Mouse (Mus musculus): ENCODE results near the gene Slc22a14. TPM values are rescaled to one million over a fixed set of nuclear protein-coding genes. Genes with fewer than 3 reads are reported as not detected.
A peak's percentile ranks its signal among the peaks of the same experiment; 100 is the strongest.

The Slc22a14 gene
- polyA plus RNA-seq, 1 experiment, result 379 TPM

DNA sequence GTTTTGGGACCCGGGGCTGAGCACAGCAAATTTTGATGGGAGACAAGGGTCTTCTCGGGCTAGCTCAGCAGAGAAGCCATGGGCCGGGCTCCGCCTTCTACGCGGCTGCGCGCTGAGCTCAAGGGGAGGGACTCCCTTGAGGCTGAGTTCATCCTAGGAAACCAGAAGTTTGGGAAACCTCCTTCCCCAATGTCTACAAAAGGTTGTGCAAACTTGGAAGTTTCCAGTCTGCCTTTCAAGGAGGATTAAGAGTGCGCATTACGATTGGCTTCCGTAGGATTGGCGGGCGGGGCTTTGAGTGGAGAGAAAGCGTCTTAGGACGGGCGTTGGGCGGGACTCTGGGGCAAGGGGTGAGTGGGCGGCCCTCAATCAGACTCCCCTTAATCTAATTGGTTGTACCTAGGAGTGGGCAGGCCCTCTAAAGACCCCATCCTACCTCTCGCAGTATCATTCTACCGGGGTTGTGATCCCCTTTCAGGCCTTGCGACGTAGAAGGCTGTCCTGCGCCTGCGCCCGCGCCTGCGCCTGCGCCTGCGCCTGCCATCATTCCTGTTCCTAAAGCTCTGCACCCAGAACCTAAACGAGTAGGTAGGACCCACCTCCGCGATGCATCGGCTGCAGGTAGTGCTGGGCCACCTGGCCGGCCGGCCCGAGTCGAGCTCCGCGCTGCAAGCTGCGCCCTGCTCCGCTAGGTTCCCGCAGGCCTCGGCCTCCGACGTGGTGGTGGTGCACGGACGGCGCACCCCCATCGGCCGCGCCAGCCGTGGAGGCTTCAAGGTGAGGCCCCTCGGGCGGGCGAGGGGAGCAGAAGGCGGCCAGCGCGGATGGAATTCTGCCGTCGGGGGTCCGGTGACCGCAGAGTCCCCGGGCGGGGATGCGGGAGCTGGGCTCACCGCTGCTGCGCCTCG lies 24.2 kb downstream of the Slc22a14 start, which contains the start of gene Myd88:
Gene Myd88 (minus strand): TSS at position 503 of the 908 bp plus-strand sequence.
- Histone ChIP-seq H3K27me3 (ENCODE audit: control insufficient read depth, insufficient read depth, low read length) (no peaks in the 10 kb centered on the region), H3K36me3 (ENCODE audit: control insufficient read depth, insufficient read depth, low read length) (no peaks in the 10 kb centered on the region; the same call in 1 of the 2 replicates), H3K4me1 (ENCODE audit: control insufficient read depth, insufficient read depth, low read length) (peaks cover 21% of the 10 kb centered on the region), H3K27ac (ENCODE audit: control insufficient read depth, insufficient read depth, low read depth, low read length) (peak within 1 kb of the TSS; percentile 94), H3K4me3 (ENCODE audit: control insufficient read depth, low read depth, low read length) (peak within 1 kb of the TSS; percentile 94)
- no peak for TF ChIP-seq CTCF (IDR thresholded peaks at IDR 0.05; ENCODE audit: control insufficient read depth, insufficient read depth, insufficient replicate concordance, low read depth, low read length)
- TF ChIP-seq POLR2A (IDR thresholded peaks at IDR 0.05; ENCODE audit: control insufficient read depth, low read depth, low read length), result peak; percentile 48; the same call in 1 of the 2 replicates

DNA sequence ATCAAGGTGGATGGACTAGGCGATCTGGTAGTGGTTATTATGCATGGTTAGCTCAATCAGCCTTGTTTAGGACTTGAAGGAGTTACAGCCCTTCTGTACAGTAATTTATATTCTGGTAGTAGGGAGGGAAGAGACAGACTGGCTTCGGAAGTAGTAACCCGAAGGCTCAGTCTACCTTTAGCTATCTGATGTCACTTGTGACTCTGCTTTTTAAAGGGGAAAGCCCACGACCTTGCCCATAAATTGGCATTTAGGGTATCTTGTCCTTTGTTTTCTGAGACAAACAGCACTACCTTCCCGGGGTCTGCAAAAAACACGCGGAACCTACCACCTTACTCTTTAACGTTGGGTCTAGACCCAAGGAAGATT lies 25.2 kb downstream of the Slc22a14 start:
- Histone ChIP-seq H3K27me3 (ENCODE audit: control insufficient read depth, insufficient read depth, low read length) (no peaks in the 10 kb centered on the region), H3K4me1 (ENCODE audit: control insufficient read depth, insufficient read depth, low read length) (peaks cover 21% of the 10 kb centered on the region), H3K36me3 (ENCODE audit: control insufficient read depth, insufficient read depth, low read length) (no peaks in the 10 kb centered on the region; the same call in 1 of the 2 replicates), H3K27ac (ENCODE audit: control insufficient read depth, insufficient read depth, low read depth, low read length) (peak overlapping the region; percentile 94), H3K4me3 (ENCODE audit: control insufficient read depth, low read depth, low read length) (peak overlapping the region; percentile 94)
- TF ChIP-seq POLR2A (IDR thresholded peaks at IDR 0.05; ENCODE audit: control insufficient read depth, low read depth, low read length) (no peak), CTCF (IDR thresholded peaks at IDR 0.05; ENCODE audit: control insufficient read depth, insufficient read depth, insufficient replicate concordance, low read depth, low read length) (no peak)

DNA sequence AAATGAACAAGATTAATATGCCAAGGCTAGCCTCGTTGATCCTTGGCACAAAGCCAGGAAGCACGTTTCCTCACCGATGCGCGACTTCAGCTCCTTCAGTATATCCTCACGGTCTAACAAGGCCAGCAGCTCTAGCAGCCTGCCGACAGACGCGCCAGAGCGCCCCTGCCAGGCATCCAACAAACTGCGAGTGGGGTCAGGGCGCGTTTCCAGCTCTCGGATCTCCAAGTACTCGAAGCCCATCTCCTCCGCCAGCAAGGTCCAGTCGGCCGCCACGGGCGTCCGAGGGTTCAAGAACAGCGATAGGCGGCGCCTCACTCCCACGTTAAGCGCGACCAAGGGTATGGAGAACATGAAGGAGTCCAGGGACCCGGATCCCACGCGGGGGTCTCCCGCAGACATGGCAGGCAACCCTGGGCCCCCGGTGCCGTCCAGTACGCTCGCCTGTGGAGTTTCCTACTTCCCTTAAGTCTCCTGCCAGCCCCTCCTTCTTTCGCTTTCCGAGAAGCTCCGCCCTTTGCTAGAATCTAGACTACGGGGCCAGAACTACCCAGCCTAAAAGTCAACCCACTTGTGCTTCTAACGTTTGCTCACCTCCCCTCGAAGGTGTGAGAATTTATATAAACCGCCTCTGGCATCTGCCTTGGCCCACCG lies 25.7 kb downstream of the Slc22a14 start, which contains the start of gene Acaa1a:
Gene Acaa1a (plus strand): TSS at position 119 of the 654 bp plus-strand sequence.
- Histone ChIP-seq H3K27ac (ENCODE audit: control insufficient read depth, insufficient read depth, low read depth, low read length) (peak within 1 kb of the TSS; percentile 94), H3K27me3 (ENCODE audit: control insufficient read depth, insufficient read depth, low read length) (no peaks in the 10 kb centered on the region), H3K4me3 (ENCODE audit: control insufficient read depth, low read depth, low read length) (peak within 1 kb of the TSS; percentile 94), H3K36me3 (ENCODE audit: control insufficient read depth, insufficient read depth, low read length) (no peaks in the 10 kb centered on the region; the same call in 1 of the 2 replicates), H3K4me1 (ENCODE audit: control insufficient read depth, insufficient read depth, low read length) (peaks cover 21% of the 10 kb centered on the region)
- TF ChIP-seq CTCF (IDR thresholded peaks at IDR 0.05; ENCODE audit: control insufficient read depth, insufficient read depth, insufficient replicate concordance, low read depth, low read length) (no peak), POLR2A (IDR thresholded peaks at IDR 0.05; ENCODE audit: control insufficient read depth, low read depth, low read length) (no peak)

DNA sequence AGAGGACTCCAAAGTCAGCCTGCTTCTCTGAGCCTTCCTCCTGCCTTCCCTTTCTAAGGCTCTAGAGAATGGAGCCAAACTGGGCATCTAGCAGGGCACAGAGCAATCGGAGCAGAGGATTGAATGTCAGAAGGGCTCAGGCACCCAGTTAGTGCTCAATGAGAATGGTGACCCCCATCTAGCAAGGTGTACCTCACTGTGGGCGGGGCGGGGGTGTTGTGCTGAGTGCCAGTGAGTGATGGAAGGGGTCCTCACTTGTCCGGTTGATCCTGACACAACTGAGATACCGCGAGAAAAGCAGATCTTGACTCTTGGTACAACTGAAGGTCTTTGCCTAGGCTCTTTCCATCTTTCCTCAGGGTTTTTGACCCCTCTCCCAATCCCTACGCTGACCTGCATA lies 26.2 kb downstream of the Slc22a14 start:
- H3K4me3 ChIP-seq (ENCODE audit: control insufficient read depth, low read depth, low read length), result peak overlapping the region; percentile 94
- H3K36me3 ChIP-seq (ENCODE audit: control insufficient read depth, insufficient read depth, low read length), result no peaks in the 10 kb centered on the region; the same call in 1 of the 2 replicates
- H3K27ac ChIP-seq (ENCODE audit: control insufficient read depth, insufficient read depth, low read depth, low read length), result no peak overlapping the region
- no peak for TF ChIP-seq CTCF (IDR thresholded peaks at IDR 0.05; ENCODE audit: control insufficient read depth, insufficient read depth, insufficient replicate concordance, low read depth, low read length)
- TF ChIP-seq POLR2A (IDR thresholded peaks at IDR 0.05; ENCODE audit: control insufficient read depth, low read depth, low read length), result no peak
- H3K4me1 ChIP-seq (ENCODE audit: control insufficient read depth, insufficient read depth, low read length), result peaks cover 21% of the 10 kb centered on the region
- no peaks in the 10 kb centered on the region for H3K27me3 ChIP-seq (ENCODE audit: control insufficient read depth, insufficient read depth, low read length)

DNA sequence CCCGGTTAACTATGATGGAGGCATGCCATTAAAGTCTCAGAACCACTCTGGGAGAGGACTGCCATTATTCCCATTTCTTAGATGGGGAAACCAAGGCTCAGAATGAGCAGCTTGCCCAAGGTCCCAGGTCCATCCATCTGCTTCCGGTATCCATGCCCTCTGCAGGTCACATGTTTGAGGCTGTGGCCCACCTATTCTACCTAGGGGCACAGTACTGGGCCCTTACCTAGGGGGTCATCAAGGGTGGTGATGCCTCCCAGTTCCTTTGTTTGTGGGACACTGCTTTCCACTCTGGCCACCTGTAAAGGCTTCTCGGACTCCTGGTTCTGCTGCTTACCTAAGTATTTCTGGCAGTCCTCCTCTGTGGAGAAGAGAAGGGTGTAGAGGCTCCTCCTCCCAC lies 27.0 kb downstream of the Slc22a14 start:
- Histone ChIP-seq H3K36me3 (ENCODE audit: control insufficient read depth, insufficient read depth, low read length) (no peaks in the 10 kb centered on the region; the same call in 1 of the 2 replicates), H3K4me3 (ENCODE audit: control insufficient read depth, low read depth, low read length) (no peak overlapping the region), H3K27me3 (ENCODE audit: control insufficient read depth, insufficient read depth, low read length) (no peaks in the 10 kb centered on the region), H3K4me1 (ENCODE audit: control insufficient read depth, insufficient read depth, low read length) (peaks cover 21% of the 10 kb centered on the region), H3K27ac (ENCODE audit: control insufficient read depth, insufficient read depth, low read depth, low read length) (no peak overlapping the region)
- no peak for TF ChIP-seq POLR2A (IDR thresholded peaks at IDR 0.05; ENCODE audit: control insufficient read depth, low read depth, low read length)
- TF ChIP-seq CTCF (IDR thresholded peaks at IDR 0.05; ENCODE audit: control insufficient read depth, insufficient read depth, insufficient replicate concordance, low read depth, low read length), result no peak

DNA sequence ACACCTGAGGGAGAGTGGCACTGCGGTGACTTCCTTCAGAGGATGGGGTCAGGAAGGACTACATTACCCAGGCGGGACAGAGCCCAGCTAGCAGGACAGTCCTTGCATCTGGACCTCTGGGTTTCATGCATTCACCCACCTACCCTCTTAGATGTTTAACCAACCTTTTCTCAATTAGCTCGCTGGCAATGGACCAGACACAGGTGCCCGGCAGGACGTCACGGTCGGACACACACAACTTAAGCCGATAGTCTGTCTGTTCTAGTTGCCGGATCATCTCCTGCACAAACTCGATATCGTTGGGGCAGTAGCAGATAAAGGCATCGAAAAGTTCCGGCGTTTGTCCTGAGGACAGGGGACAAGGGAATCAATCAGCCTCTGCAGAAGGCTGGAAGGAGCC lies 27.5 kb downstream of the Slc22a14 start:
- Histone ChIP-seq H3K4me3 (ENCODE audit: control insufficient read depth, low read depth, low read length) (no peak overlapping the region), H3K4me1 (ENCODE audit: control insufficient read depth, insufficient read depth, low read length) (peaks cover 21% of the 10 kb centered on the region), H3K27ac (ENCODE audit: control insufficient read depth, insufficient read depth, low read depth, low read length) (no peak overlapping the region), H3K36me3 (ENCODE audit: control insufficient read depth, insufficient read depth, low read length) (no peaks in the 10 kb centered on the region; the same call in 1 of the 2 replicates), H3K27me3 (ENCODE audit: control insufficient read depth, insufficient read depth, low read length) (no peaks in the 10 kb centered on the region)
- TF ChIP-seq POLR2A (IDR thresholded peaks at IDR 0.05; ENCODE audit: control insufficient read depth, low read depth, low read length) (no peak), CTCF (IDR thresholded peaks at IDR 0.05; ENCODE audit: control insufficient read depth, insufficient read depth, insufficient replicate concordance, low read depth, low read length) (no peak)

DNA sequence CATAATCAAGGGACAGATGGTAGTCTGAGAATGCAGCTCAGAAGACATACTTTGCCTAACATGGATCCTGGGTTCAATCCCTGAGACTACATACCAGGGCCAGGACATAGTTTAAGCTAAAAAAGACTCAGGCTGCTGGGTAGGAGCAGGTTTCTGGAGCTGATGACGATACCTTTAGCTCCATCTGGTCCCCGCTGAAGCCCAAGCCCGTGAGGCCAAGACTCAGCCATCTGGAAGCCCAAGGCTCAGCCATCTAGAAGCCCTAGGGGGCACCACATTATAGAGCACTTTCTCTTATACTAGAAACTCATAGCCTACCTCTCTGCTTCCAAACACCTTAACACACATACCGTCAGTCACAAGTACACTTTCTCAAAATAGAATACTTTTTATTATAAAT lies 29.8 kb downstream of the Slc22a14 start:
- H3K4me3 ChIP-seq (ENCODE audit: control insufficient read depth, low read depth, low read length), result no peak overlapping the region
- no peaks in the 10 kb centered on the region for H3K27me3 ChIP-seq (ENCODE audit: control insufficient read depth, insufficient read depth, low read length)
- H3K36me3 ChIP-seq (ENCODE audit: control insufficient read depth, insufficient read depth, low read length), result no peaks in the 10 kb centered on the region; the same call in 1 of the 2 replicates
- no peak overlapping the region for H3K27ac ChIP-seq (ENCODE audit: control insufficient read depth, insufficient read depth, low read depth, low read length)
- peaks cover 13% of the 10 kb centered on the region for H3K4me1 ChIP-seq (ENCODE audit: control insufficient read depth, insufficient read depth, low read length)
- TF ChIP-seq CTCF (IDR thresholded peaks at IDR 0.05; ENCODE audit: control insufficient read depth, insufficient read depth, insufficient replicate concordance, low read depth, low read length), result no peak
- TF ChIP-seq POLR2A (IDR thresholded peaks at IDR 0.05; ENCODE audit: control insufficient read depth, low read depth, low read length), result no peak
